Mouse (Mus musculus): ENCODE data around the gene Agbl3.
A peak's percentile ranks its signal among the peaks of the same experiment; 100 is the strongest.

The Agbl3 gene

DNA sequence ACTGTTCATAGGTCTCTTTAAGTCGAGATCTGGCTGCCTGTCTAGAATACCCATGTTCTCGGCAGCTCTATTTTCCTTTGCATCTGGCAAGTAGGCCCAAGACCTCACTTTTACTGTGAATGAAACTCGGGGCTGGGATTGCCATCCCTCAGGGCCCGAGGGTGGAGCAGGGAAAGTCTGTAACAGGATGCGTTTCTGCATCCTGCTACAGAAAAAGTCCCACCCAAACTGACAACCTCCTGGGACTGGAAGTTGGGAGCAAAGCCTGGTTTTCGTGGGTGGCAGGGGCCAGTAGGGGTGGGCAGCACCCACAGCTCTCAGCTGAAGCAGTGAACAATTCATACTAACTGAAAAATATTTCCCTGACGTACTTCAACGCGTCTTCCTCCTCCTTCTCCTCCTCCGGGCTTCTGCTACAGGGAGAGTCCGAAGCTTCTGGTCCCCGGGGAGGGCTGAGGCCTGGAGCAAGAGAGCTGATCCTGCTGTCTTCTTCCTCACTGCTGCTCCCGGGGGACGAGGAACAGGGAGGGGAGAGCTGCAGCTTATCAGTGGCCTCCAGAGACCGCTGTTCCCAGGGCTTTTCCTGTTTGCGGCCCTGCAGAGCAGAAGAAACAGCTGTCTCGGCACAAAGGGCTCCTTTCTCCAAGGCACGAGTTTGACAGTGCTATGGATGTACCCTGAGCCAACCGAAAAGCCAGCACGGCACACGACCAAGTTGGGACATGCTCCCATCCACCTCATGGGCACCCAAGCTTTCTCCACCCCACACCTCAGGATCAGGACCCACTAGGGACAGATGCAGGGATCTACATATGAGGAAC lies 94.1 kb downstream of the Agbl3 start:
- no peak for DNase-seq (ENCODE audit: low spot score in 2 of 2)

DNA sequence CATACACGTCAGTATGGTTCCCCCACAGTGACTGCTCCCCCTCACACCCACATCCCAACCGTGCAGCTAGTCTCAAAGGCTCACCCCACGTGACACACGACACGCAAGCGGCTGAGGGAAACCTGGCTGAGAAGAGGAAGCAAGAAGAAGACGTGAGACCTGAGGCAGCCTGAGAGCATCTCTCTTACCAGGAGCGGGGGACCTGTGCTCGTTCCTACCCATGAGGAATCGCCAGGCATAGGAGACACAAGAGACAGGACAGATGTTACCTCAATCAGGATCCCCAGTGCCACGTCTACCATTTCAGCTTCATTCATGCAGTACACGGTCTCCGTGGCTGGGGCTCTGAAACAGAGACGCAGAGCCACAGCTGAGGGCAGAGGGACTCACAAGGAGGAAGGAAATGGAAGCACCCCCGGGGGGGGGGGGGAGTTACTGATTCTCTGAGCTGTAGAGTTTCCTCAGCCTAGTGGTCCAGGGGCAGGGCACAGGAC lies 95.1 kb downstream of the Agbl3 start:
- DNase-seq (ENCODE audit: low spot score in 2 of 2), result peak in 1 of 2 experiments; percentile 42

- no peak for DNase-seq (ENCODE audit: low spot score in 2 of 2)
Observed at GRCm38 (mm10) chr6:34875966-34876834, 96.0 kb downstream of the Agbl3 start.

- DNase-seq (ENCODE audit: low spot score in 2 of 2), result no peak
Observed at GRCm38 (mm10) chr6:34876835-34877156, 96.6 kb downstream of the Agbl3 start.

DNA sequence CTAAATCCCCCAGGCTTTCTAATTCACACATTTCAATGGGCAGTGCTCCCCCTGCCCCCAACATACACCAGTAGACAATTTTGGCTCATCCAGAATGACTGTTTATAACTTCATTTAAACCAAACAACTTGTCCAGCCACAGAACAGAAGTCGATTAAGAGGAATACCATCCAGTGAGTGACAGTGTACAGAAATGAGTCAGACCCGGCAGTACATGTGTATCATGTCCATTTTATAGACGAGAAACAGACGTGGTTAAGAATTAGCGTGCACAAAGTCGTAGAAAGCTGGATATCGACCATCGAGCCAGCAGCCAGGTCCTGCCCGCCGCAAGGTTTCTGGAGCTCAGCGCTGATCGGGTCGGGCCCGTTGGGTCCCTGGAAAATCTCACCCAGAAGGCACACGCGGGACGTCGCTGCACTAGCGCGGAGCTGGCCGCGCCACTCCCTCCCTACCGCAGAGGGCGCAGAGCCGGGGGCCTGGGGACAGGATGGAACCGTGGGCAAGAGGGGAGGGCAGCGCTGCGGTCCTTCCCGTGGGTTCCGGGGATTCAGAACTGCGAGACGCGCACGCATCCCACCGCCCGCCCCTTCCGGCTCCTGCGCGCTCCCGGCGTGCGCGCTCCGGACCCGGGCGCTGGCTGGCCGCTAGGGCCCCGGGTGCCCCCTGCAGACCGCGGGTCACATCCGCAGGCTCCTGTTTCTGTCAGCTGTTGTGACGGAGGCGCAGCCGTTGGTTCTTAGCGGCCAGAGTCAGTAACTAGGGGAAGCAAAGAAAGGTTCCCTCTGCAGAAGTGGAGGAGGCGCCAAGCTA lies 97.5 kb downstream of the Agbl3 start, which contains the start of gene Cyren:
Cyren (minus strand) TSS at position 552 of the 813 bp plus-strand sequence.
- DNase-seq (ENCODE audit: low spot score in 2 of 2), result peak; percentile 87 to 90

DNA sequence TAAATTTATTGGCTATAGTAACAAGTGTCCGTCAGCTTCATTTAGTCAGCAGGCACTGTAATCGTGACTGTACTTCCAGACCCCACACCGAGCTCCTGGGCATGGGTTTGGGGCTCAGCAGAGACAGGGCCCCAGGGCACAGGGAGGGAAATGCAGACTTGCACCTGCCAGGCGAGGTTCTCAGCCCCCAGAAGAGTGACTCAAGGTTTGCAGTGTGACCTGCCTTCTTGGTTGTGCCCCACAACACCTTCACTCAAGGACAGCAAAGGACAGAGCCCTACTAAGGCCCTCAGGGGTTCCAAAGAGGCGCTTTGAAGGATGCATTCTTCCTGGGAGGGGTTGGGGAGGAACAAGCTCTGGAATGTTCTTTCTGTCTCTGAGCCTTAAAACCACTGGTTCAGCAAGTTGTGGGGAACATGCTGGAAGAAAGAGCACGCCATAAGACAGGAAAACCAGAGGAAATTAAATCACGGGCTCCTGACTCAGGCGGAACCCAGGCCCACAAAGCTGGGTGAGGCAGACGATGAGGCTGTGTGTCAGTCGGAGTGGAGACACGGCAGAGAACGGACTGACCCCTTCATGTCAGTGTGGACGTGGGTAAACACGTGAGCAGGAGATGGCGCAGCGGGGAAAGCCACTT lies 99.0 kb downstream of the Agbl3 start:
- DNase-seq (ENCODE audit: low spot score in 2 of 2), result no peak

- peak; percentile 51 to 79 for DNase-seq (ENCODE audit: low spot score in 2 of 2)
Observed at GRCm38 (mm10) chr6:34879911-34880475, 99.8 kb downstream of the Agbl3 start.

GRCm38 (mm10) chr6:34884724-34885123 lies 104.5 kb downstream of the Agbl3 start:
- DNase-seq (ENCODE audit: low spot score in 2 of 2), result no peak

DNA sequence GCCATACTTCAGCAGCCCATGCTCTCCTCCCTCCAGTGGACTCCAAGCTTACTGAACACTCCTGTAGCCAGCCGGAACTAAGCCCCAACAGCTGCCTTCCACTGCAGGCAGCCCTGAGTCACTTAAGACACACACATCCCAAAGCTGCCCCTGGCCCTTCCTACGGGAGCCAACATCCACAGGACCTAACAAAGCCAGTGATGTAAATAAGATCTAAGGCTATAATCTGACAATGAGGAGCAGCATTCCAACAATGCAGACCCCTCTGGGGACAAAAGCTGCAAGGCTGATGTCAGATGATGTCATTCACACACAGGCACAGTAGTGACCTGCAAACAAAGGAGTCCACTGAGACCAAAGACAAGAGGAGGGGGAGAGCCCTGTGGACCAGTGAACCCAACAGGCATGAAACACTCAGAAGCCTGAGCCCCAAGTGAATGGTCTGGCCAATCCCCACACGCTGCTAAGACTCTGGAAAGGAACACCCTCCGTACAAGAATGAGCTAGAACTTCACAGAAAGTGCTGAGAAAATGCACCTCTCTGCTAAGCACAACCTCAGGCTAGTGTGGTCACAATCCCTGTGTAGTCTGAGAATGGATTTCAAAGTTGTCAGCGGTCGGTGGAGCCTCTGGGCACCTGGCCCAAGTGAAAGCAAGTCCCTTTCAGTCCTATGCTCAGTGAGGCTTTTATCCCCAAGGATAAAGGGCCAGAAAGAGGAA lies 107.1 kb downstream of the Agbl3 start:
- DNase-seq (ENCODE audit: low spot score in 2 of 2), result no peak

- no peak for DNase-seq (ENCODE audit: low spot score in 2 of 2)
Observed at GRCm38 (mm10) chr6:34889185-34889584, 109.0 kb downstream of the Agbl3 start.

GRCm38 (mm10) chr6:34895569-34895968 lies 115.3 kb downstream of the Agbl3 start:
- DNase-seq (ENCODE audit: low spot score in 2 of 2), result no peak

DNA sequence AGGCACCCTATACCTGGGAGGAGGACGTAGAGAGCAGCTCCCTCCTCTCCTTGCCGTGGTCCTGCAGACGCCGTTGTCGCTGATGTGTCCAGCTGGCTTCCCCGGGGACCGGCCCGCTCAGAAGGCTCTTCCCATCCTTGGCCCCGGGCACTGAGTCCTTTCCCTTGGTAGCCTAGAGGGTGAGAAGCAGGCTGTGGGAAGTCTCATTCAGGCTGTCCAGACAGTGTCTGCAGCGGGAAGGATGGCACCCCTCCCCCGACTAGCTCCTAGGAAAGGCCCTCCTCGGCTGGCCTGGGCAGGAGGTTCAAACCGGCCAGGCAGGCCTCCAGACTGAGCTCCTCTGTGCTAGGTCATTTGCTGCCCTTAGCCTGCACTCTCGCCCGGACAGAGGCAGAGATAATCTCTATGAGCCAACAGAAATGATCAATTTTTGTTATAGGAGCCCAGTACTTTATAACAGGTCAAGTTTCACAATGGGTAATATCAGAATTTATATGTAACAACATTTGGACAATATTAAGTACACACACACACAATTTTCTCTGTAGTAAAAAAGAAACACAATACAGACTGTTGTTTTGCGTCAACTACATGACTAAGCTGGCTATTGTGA lies 116.0 kb downstream of the Agbl3 start:
- no peak for DNase-seq (ENCODE audit: low spot score in 2 of 2)

GRCm38 (mm10) chr6:34899127-34899526 lies 118.9 kb downstream of the Agbl3 start:
- DNase-seq (ENCODE audit: low spot score in 2 of 2), result no peak

- no peak for DNase-seq (ENCODE audit: low spot score in 2 of 2)
Observed at GRCm38 (mm10) chr6:34900990-34901389, 120.8 kb downstream of the Agbl3 start.

DNA sequence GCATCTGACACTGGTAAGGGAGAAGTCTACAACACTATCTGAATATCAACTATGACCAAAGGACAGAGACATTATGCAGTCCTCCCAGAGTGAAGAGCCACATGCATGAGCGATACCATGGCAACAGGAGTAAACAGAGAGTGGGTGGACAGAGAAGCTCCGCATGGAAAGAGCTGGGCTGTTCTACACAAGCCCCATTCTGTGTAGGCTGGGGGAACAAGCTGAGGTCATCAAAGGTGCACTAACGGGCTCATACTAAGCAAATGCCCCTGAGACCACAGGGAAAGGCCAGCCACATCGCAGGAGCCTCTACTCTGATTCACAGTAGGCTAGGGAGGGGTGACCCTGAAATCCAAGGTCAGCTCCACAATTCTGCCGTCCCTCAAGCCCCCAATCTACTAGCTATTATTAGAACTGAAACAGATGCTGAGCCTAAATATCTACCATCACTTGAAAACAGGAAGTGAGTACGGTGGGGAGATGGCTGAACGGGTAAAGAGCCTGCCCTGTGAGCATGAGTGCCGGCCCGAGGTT lies 121.7 kb downstream of the Agbl3 start:
- no peak for DNase-seq (ENCODE audit: low spot score in 2 of 2)

- DNase-seq (ENCODE audit: low spot score in 2 of 2), result no peak
Observed at GRCm38 (mm10) chr6:34902578-34902977, 122.3 kb downstream of the Agbl3 start.

DNA sequence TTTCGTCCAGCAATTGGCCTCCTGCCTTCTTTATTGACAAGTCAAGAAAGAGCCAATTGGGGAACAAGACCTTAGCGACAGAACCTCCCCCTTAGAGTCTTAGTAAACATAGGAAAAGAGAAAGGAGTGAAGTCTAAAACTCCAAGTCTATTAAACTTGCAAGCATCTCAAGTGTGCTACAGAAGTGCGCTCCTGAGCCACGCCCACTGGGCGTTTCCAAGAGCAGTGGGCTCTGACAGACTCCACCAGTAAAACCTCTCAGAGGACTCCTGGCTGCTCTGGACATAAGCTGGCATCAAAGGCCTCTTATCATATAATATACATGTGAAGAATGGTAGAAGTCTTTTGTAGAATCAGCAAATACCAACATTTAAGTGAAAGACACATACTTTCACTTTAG lies 123.2 kb downstream of the Agbl3 start:
- no peak for DNase-seq (ENCODE audit: low spot score in 2 of 2)

DNA sequence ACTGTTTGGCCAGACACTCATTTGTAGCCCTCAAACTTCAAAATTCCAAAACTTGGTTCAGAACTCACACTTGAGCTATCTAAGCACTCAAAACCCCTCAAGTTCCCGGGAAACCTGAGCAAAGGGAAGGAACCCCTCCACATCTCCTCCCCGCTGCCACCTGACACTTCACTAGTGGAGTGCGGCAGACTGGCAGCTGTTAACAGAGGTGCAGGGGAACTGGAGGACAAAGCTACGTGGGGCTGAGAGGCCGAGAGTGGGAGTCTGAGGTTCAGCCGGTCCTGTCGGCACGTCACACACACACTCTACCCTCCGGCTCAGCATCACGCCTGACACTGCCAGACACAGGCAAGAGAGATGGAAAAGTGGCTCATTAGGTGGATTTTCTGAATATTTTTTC lies 123.6 kb downstream of the Agbl3 start:
- no peak for DNase-seq (ENCODE audit: low spot score in 2 of 2)

DNA sequence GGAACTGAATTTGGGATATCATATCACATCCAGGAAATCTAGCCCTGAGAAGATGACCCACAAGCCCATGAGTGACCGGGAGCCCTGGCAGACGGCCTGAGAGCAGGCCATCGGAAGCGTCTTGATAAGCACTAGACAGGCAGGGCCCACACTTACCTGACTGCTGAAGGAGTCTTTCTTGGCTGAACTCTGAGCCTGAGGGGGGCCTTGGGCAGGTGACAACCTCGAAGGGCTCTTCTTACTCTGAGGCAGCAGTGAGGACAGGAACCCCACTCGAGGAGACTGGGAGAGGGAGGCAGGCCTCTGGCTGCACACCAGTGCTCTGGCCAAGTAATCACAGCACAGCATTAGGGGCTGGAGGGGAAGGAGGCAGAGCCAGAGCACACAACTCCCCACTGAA lies 124.1 kb downstream of the Agbl3 start:
- DNase-seq (ENCODE audit: low spot score in 2 of 2), result no peak

DNA sequence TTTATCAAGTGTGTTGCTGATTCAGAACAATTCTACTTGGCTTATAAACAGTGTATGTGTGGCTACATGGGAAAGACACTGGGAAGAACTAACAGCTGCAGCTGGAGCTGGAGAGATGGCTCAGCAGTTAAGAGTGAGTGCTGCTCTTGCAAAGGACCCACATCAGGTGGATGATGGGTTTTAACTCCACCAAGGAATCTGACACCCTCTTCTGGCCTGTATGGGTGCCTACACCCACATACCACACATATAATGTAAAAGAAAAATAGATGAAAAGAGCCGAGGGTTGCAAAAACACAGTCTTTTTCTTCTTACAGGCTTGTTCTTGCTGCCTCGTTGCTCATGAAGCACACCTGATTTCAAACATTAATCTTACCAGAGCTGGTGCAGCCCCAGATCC lies 125.9 kb downstream of the Agbl3 start:
- no peak for DNase-seq (ENCODE audit: low spot score in 2 of 2)

Measured in frontal cortex, postnatal 36 days (tissue).